Mouse (Mus musculus) midbrain, embryonic 13.5 days (tissue): Measurements from ENCODE around the gene Hkdc1. TPM values are rescaled to one million over a fixed set of nuclear protein-coding genes. Genes with fewer than 3 reads are reported as not detected.

ENCODE experiments used
- ATAC-seq: fragments of 200-750 bp; cut with Nextera tagmentation; 2 replicates; pipeline ENCODE4 v1.8.0; 2017; ENCODE audit warnings: mild to moderate bottlenecking, moderate TSS enrichment, moderate library complexity
- H3K27ac ChIP-seq: fragments of 300-500 bp; sonication (generic); 2 replicates; pipeline ENCODE4 v1.5.1; 2015; ENCODE audit warnings: inconsistent platforms, mild to moderate bottlenecking, moderate library complexity
- H3K27me3 ChIP-seq: fragments of 300-500 bp; sonication (generic); 2 replicates; pipeline ENCODE4 v1.6.1; 2015; ENCODE audit warnings: mild to moderate bottlenecking, inconsistent platforms
- H3K36me3 ChIP-seq: fragments of 300-500 bp; sonication (generic); 2 replicates; pipeline ENCODE4 v1.6.1; 2015; ENCODE audit warnings: mild to moderate bottlenecking, inconsistent platforms
- H3K4me1 ChIP-seq: fragments of 300-500 bp; sonication (generic); replicated peaks from 2 replicates; pipeline ENCODE4 v1.6.1; 2015; ENCODE audit warnings: inconsistent platforms
- H3K4me2 ChIP-seq: fragments of 300-500 bp; sonication (generic); replicated peaks from 2 replicates; pipeline ENCODE4 v1.6.1; 2015; ENCODE audit warnings: moderate library complexity, mild to moderate bottlenecking, inconsistent platforms
- H3K4me3 ChIP-seq: fragments of 300-500 bp; sonication (generic); replicated peaks from 2 replicates; pipeline ENCODE4 v1.5.1; 2015; ENCODE audit warnings: mild to moderate bottlenecking, inconsistent platforms
- H3K9ac ChIP-seq: fragments of 300-500 bp; sonication (generic); replicated peaks from 2 replicates; pipeline ENCODE4 v1.6.1; 2015; ENCODE audit warnings: mild to moderate bottlenecking, inconsistent platforms
- H3K9me3 ChIP-seq: fragments of 300-500 bp; sonication (generic); 2 replicates; pipeline ENCODE4 v1.6.1; 2016; ENCODE audit warnings: mild to moderate bottlenecking, inconsistent platforms
- WGBS: fragments of 180-500 bp; shearing (Covaris S2); methylation state at CpG from one replicate; pipeline ENCODE4 v1.1.7; 2015; 5-methylcytosine and 5-hydroxymethylcytosine counted together
- polyA plus RNA-seq: library from polyadenylated mRNA; unstranded; fragments of >200 nt; fragmentation: Nextera tagmentation; extraction: Ambion mirVana; gene quantifications from 2 replicates; pipeline ENCODE4 v1.2.1, GENCODE M21; 2015

The Hkdc1 gene
- polyA plus RNA-seq, 1 experiment from 2014 or later, result 0.13 TPM

- Histone ChIP-seq H3K9ac (no peak overlapping the region; the same call in 1 of the 2 replicates), H3K27ac (no peak overlapping the region), H3K4me2 (no peak overlapping the region), H3K36me3 (no peaks in the 10 kb centered on the region), H3K9me3 (no peaks in the 10 kb centered on the region), H3K27me3 (peaks cover 6% of the 10 kb centered on the region; the same call in 1 of the 2 replicates), H3K4me3 (no peak overlapping the region), H3K4me1 (peaks cover 55% of the 10 kb centered on the region)
- no peak for ATAC-seq
- WGBS, result 26% methylated on average over 12 of the region's 12 CpGs
Measured at GRCm38 (mm10) chr10:62336601-62337578, 85.4 kb downstream of the Hkdc1 start.

GRCm38 (mm10) chr10:62335423-62335776, 86.9 kb downstream of the Hkdc1 start:
- 11% methylated on average over 6 of the region's 6 CpGs for WGBS
- Histone ChIP-seq H3K4me3 (no peak overlapping the region), H3K4me1 (peaks cover 45% of the 10 kb centered on the region), H3K27ac (no peak overlapping the region), H3K9me3 (no peaks in the 10 kb centered on the region), H3K36me3 (no peaks in the 10 kb centered on the region), H3K4me2 (no peak overlapping the region), H3K9ac (0 out of 2 replicates have a peak overlapping the region, but pooled peaks have one; percentile 19), H3K27me3 (peaks cover 6% of the 10 kb centered on the region; the same call in 1 of the 2 replicates)
- ATAC-seq, result no peak

- WGBS, result 38% methylated on average over 20 of the region's 20 CpGs
- H3K9ac ChIP-seq, result peak overlapping the region; percentile 5; the same call in 1 of the 2 replicates
- H3K27ac ChIP-seq, result no peak overlapping the region
- H3K4me1 ChIP-seq, result peaks cover 45% of the 10 kb centered on the region
- no peak overlapping the region for H3K4me2 ChIP-seq
- H3K36me3 ChIP-seq, result no peaks in the 10 kb centered on the region
- no peak overlapping the region for H3K4me3 ChIP-seq
- peaks cover 6% of the 10 kb centered on the region; the same call in 1 of the 2 replicates for H3K27me3 ChIP-seq
- ATAC-seq, result no peak
- no peaks in the 10 kb centered on the region for H3K9me3 ChIP-seq
Measured at GRCm38 (mm10) chr10:62334686-62335422, 87.4 kb downstream of the Hkdc1 start.

- no peak overlapping the region for H3K27ac ChIP-seq
- no peak overlapping the region for H3K4me2 ChIP-seq
- peaks cover 31% of the 10 kb centered on the region for H3K4me1 ChIP-seq
- H3K4me3 ChIP-seq, result no peak overlapping the region
- WGBS, result 71% methylated on average over 14 of the region's 14 CpGs
- no peak for ATAC-seq
- H3K27me3 ChIP-seq, result peaks cover 6% of the 10 kb centered on the region; the same call in 1 of the 2 replicates
- H3K9ac ChIP-seq, result no peak overlapping the region
- no peaks in the 10 kb centered on the region for H3K36me3 ChIP-seq
- no peaks in the 10 kb centered on the region for H3K9me3 ChIP-seq
Measured at GRCm38 (mm10) chr10:62333269-62333668, 89.0 kb downstream of the Hkdc1 start.

Other genes starting within 250 kb of the Hkdc1 start
- gene Tspan15, start 191.2 kb downstream of the Hkdc1 start, polyA plus RNA-seq, result 15.0 and 18.7 TPM in 2 replicates
- gene Tacr2, start 170.1 kb downstream of the Hkdc1 start, polyA plus RNA-seq, result not detected in 2 replicates
- gene Hk1, start 42.6 kb downstream of the Hkdc1 start, polyA plus RNA-seq, result 70.0 and 72.9 TPM in 2 replicates
- 1.2 and 1.4 TPM in 2 replicates for gene 4930507D05Rik, start 27.0 kb upstream of the Hkdc1 start, polyA plus RNA-seq
- gene Supv3l1, start 27.2 kb upstream of the Hkdc1 start, polyA plus RNA-seq, result 23.3 and 23.6 TPM in 2 replicates
- gene Vps26a, start 64.3 kb upstream of the Hkdc1 start, polyA plus RNA-seq, result 68.5 and 69.2 TPM in 2 replicates
- gene Srgn, start 105.0 kb upstream of the Hkdc1 start, polyA plus RNA-seq, result 7.3 and 8.7 TPM in 2 replicates
- 62.1 and 69.1 TPM in 2 replicates for gene Kif1bp, start 156.0 kb upstream of the Hkdc1 start, polyA plus RNA-seq
- gene Ddx21, start 179.8 kb upstream of the Hkdc1 start, polyA plus RNA-seq, result 18.2 and 20.0 TPM in 2 replicates
- gene Ddx50, start 228.7 kb upstream of the Hkdc1 start, polyA plus RNA-seq, result 102 and 110 TPM in 2 replicates